Mouse (Mus musculus) forebrain, embryonic 10.5 days (tissue): ENCODE results near the gene Apon. TPM values are rescaled to one million over a fixed set of nuclear protein-coding genes. Genes with fewer than 3 reads are reported as not detected.
"Not testable (repeated sequence)": the region's sequence is repeated elsewhere in the genome, so short reads cannot be mapped to it uniquely, and the experiment has no call there.

Source experiments
- DNase-seq: peaks from one replicate; pipeline ENCODE4 v3.0.0-alpha.2; 2017; ENCODE audit warnings: low spot score; ENCODE audit errors: extremely low spot score
- H3K27ac ChIP-seq: fragments of 300-500 bp; sonication (generic); 2 replicates; pipeline ENCODE4 v1.5.1; 2016; ENCODE audit warnings: mild to moderate bottlenecking
- H3K27me3 ChIP-seq: fragments of 300-500 bp; sonication (generic); 2 replicates; pipeline ENCODE4 v1.6.1; 2016; ENCODE audit warnings: mild to moderate bottlenecking; ENCODE audit not compliant: poor library complexity, severe bottlenecking
- H3K36me3 ChIP-seq: fragments of 300-500 bp; sonication (generic); replicated peaks from 2 replicates; pipeline ENCODE4 v1.6.1; 2016; ENCODE audit warnings: mild to moderate bottlenecking, moderate library complexity
- H3K4me1 ChIP-seq: fragments of 300-500 bp; sonication (generic); 2 replicates; pipeline ENCODE4 v1.6.1; 2016
- H3K4me3 ChIP-seq: fragments of 300-500 bp; sonication (generic); 2 replicates; pipeline ENCODE4 v1.5.1; 2016; ENCODE audit warnings: mild to moderate bottlenecking, moderate library complexity
- H3K9me3 ChIP-seq: fragments of 300-500 bp; sonication (generic); 2 replicates; pipeline ENCODE4 v1.6.1; 2016; ENCODE audit warnings: mild to moderate bottlenecking, moderate library complexity
- WGBS: fragments of 180-500 bp; shearing (Covaris S2); methylation state at CpG from one replicate; pipeline ENCODE4 v1.1.7; 2016; 5-methylcytosine and 5-hydroxymethylcytosine counted together
- polyA plus RNA-seq: library from polyadenylated mRNA; unstranded; fragments of >200 nt; fragmentation: Nextera tagmentation; extraction: Ambion mirVana; gene quantifications from 2 replicates; pipeline ENCODE4 v1.2.1, GENCODE M21; 2016

Gene Apon
- polyA plus RNA-seq, 1 experiment from 2014 or later, result 1.1 TPM

DNA sequence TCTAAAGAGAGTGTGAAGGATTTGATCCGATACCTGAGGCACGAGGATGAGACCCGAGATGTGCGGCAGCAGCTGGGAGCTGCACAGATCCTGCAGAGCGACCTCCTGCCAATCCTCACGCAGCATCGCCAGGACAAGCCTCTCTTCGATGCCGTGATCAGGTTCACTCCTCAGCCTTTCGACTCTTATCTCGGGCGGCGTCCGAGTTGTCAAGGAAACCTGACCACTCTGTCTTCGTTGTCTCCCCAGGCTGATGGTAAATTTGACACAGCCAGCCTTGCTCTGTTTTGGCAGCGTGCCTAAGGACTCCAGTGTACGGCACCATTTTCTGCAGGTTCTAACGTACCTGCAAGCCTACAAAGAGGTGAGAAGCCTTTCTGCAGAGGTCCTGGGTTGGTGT is 13.8 kb upstream of the Apon start:
- peaks cover 22% of the 10 kb centered on the region for H3K4me1 ChIP-seq
- H3K36me3 ChIP-seq, result peaks cover 88% of the 10 kb centered on the region
- no peak for DNase-seq
- no peaks in the 10 kb centered on the region for H3K27me3 ChIP-seq
- WGBS, result 90% methylated on average over 18 of the region's 18 CpGs
- no peaks in the 10 kb centered on the region for H3K9me3 ChIP-seq
- no peak overlapping the region for H3K4me3 ChIP-seq
- no peak overlapping the region for H3K27ac ChIP-seq

DNA sequence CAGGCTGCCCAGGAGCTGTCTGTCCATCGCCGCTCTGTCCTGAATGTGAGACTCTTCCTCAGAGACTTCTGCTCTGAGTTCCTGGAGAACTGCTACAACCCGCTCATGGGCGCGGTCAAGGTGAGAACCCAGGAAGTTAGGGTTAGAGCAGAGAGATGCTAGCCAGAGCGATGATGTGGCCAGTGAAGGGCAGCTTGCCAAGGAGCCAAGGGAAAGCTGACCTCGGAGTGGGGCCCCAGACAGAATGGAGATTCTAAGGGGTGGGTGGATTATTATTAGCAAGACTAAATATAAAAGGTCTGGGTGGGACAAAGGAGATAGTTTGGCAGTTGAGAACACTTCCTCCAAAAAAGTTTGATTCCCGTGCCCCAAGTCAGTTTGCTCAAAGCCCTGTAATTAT is 10.6 kb upstream of the Apon start:
- H3K9me3 ChIP-seq, result no peaks in the 10 kb centered on the region
- no peak overlapping the region for H3K27ac ChIP-seq
- H3K4me3 ChIP-seq, result no peak overlapping the region
- WGBS, result 97% methylated on average over 8 of the region's 8 CpGs
- peaks cover 99% of the 10 kb centered on the region for H3K36me3 ChIP-seq
- no peaks in the 10 kb centered on the region for H3K27me3 ChIP-seq
- no peak for DNase-seq
- H3K4me1 ChIP-seq, result peaks cover 1% of the 10 kb centered on the region

DNA sequence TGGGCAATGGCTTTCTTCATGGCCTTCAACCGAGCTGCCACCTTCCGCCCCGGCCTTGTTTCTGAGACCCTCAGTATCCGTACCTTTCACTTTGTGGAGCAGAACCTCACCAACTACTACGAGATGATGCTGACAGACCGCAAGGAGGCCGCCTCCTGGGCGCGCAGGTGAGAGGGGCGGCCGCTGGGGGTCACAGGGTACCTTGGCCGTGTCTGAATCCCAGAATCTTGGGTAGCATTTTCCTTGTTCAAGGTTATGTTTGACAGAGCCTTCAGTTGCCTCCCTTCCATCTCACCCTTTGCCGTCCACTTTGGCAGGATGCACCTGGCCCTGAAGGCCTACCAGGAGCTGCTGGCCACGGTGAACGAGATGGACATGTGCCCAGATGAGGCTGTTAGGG is 9.8 kb upstream of the Apon start:
- no peaks in the 10 kb centered on the region for H3K9me3 ChIP-seq
- no peak overlapping the region for H3K4me3 ChIP-seq
- no peak overlapping the region for H3K27ac ChIP-seq
- DNase-seq, result no peak
- H3K36me3 ChIP-seq, result peaks cover 100% of the 10 kb centered on the region
- no peaks in the 10 kb centered on the region for H3K4me1 ChIP-seq
- 96% methylated on average over 15 of the region's 15 CpGs for WGBS
- no peaks in the 10 kb centered on the region for H3K27me3 ChIP-seq

DNA sequence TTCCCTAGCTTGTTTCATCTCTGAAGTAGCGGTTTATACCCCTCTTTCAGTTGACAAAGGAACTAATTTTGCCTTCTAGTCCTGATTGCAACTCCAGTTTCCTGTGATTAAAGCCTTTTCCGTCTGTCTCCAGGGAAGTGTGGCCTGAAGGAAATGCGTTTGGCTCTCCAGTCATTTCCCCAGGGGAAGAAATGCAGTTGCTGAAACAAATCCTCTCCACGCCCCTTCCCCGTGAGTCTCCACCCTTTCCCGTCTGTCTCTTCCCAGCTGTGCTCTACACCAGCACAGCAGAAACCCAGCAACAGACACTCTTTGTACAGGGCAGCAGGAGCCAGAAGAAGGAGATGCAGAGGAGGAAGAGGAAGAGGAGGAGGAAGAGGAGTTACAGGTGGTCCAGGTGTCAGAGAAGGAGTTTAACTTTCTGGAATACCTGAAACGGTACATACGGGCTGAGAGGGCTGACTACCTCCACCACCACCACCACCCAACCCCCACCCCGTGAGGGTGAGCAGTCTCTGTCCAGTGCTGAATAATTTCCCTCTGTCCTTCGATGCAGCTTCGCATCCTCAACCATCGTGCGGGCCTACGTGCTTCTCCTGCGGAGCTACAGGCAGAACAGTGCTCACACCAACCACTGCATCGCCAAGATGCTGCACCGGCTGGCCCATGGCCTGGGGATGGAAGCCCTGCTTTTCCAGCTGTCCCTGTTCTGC is 6.7 kb upstream of the Apon start:
- H3K4me1 ChIP-seq, result no peaks in the 10 kb centered on the region
- no peaks in the 10 kb centered on the region for H3K9me3 ChIP-seq
- H3K4me3 ChIP-seq, result no peak overlapping the region
- DNase-seq, result no peak
- no peaks in the 10 kb centered on the region for H3K27me3 ChIP-seq
- H3K36me3 ChIP-seq, result peaks cover 100% of the 10 kb centered on the region
- H3K27ac ChIP-seq, result no peak overlapping the region
- 89% methylated on average over 17 of the region's 17 CpGs for WGBS

DNA sequence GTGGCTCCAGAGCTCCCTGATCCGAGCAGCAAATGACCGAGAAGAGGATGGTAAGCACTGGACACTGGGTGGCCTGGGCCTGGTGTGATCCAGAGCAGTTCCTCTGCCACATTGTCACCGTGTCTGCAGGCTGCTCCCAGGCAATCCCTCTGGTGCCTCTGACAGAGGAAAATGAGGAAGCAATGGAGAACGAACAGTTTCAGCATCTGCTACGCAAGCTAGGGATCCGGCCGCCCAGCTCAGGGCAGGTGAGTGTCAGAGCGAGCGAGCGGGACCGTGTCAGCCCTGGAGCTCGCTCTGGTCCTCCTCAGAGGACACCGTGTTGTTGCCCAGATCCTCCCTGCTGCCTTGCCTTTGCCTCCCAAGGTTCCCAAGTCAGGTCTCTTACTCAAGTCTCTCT is 3.3 kb upstream of the Apon start:
- DNase-seq, result no peak
- no peaks in the 10 kb centered on the region for H3K9me3 ChIP-seq
- H3K27ac ChIP-seq, result no peak overlapping the region
- H3K36me3 ChIP-seq, result peaks cover 91% of the 10 kb centered on the region
- H3K4me3 ChIP-seq, result no peak overlapping the region
- no peaks in the 10 kb centered on the region for H3K4me1 ChIP-seq
- H3K27me3 ChIP-seq, result no peaks in the 10 kb centered on the region
- 96% methylated on average over 13 of the region's 13 CpGs for WGBS

DNA sequence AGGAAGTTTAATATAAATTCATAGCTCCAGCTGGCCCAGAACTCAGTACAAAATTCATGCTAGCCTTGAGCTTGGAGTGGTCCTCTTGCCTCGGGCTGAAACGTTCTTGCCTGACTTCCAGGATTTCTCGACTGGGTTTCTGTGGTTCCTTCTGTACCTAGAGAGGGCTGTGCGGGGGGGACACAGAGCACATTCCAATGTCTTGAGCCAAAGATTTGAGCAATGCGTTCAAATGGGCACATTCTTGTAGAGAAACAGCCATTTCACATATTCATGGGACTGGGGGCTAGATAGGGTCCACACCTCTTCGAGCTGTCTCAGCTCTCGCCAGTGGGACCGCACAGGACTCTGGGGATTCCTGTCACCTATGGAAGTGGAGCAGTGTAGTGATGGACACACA is 2.0 kb downstream of the Apon start:
- H3K4me1 ChIP-seq, result no peaks in the 10 kb centered on the region
- no peak overlapping the region for H3K4me3 ChIP-seq
- no peak overlapping the region for H3K27ac ChIP-seq
- no peaks in the 10 kb centered on the region for H3K27me3 ChIP-seq
- no peaks in the 10 kb centered on the region for H3K9me3 ChIP-seq
- H3K36me3 ChIP-seq, result peaks cover 37% of the 10 kb centered on the region
- 94% methylated on average over 8 of the region's 8 CpGs for WGBS
- DNase-seq, result no peak

DNA sequence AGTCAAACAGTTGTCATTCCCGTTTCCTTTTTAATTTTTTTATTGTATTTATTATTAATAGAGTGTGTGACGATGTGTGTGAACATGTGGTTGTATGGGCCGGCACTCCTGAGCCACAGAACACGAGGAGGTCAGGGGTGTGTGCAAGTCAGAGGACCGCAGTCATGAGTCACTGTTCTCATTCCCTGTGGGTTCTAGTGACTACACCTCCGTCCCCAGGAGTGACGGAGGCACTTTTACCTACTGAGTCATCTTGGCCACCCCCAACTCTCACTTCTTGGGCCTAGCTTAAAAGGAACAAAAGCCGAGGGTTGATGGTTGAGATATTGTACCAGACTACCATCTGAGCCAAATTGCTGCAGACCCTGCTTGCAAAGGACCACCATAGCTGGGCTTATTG is 2.4 kb downstream of the Apon start:
- no peaks in the 10 kb centered on the region for H3K9me3 ChIP-seq
- peaks cover 33% of the 10 kb centered on the region for H3K36me3 ChIP-seq
- no peak for DNase-seq
- 93% methylated on average over 8 of the region's 8 CpGs for WGBS
- H3K27ac ChIP-seq, result no peak overlapping the region
- no peaks in the 10 kb centered on the region for H3K27me3 ChIP-seq
- no peaks in the 10 kb centered on the region for H3K4me1 ChIP-seq
- H3K4me3 ChIP-seq, result no peak overlapping the region

DNA sequence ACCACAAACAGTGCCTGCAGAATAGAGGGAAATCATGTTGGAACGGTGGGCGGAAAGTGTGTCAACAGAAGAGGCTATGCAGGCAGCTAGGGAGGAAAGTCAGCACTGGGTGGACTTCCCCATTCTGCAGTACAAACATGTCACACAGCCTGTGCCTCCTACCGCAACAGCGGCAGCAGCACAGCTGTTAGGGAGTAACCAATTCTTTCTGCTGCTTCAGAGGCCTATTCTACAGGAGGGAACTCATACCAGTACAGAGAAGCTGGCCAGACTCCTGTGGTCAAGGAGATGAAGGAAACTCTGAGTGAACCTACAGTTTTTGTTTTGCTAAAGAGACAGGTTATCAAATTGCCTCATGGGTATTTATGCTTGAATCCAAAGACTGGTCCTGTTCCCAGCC is 5.1 kb downstream of the Apon start:
- Histone ChIP-seq H3K9me3 (no peaks in the 10 kb centered on the region), H3K4me3 (no peak overlapping the region), H3K36me3 (peaks cover 10% of the 10 kb centered on the region), H3K27me3 (no peaks in the 10 kb centered on the region), H3K4me1 (no peaks in the 10 kb centered on the region), H3K27ac (no peak overlapping the region)
- no peak for DNase-seq
- 90% methylated on average over 4 of the region's 4 CpGs for WGBS

DNA sequence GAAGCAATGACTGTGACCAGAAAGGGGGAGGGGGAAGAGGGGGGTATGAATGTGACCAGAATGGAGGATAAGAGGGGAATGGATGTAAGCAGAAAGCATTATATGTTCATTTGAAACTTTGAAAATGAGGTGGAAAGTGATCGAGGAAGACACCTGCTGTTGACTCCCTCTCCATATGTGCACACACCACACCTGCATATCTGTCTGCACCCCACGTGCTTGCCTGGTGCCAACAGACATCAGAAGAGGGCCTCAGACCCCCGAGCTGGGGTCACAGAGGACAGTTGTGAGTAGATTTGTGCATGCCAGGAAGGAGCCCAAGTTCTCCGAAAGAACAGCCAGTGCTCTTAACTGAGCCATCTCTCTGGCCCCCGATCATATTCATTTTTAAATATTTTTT is 6.0 kb downstream of the Apon start:
- H3K4me1 ChIP-seq, result no peaks in the 10 kb centered on the region
- H3K27me3 ChIP-seq, result no peaks in the 10 kb centered on the region
- H3K36me3 ChIP-seq, result no peaks in the 10 kb centered on the region
- WGBS, result 88% methylated on average over 5 of the region's 5 CpGs
- H3K4me3 ChIP-seq, result no peak overlapping the region
- no peak for DNase-seq
- no peaks in the 10 kb centered on the region for H3K9me3 ChIP-seq
- H3K27ac ChIP-seq, result no peak overlapping the region

DNA sequence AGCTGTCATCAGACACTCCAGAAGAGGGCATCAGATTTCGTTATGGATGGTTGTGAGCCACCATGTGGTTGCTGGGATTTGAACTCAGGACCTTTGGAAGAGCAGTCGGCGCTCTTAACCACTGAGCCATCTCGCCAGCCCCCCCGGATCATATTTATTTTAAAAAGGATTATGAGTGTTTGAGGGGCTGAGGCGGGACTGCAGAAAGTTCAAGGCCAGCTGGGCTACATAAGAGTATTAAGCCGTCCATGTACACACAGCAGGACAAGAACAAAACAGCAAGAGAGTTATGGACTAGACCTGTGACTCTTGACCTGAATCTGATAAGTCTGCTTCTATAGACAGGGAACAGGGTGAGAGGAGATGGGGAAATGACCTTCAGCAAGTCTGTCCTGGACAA is 6.5 kb downstream of the Apon start:
- 89% methylated on average over 7 of the region's 7 CpGs for WGBS
- not testable (repeated sequence) for H3K9me3 ChIP-seq, H3K4me1 ChIP-seq, H3K36me3 ChIP-seq, H3K27ac ChIP-seq, H3K4me3 ChIP-seq, H3K27me3 ChIP-seq, DNase-seq

DNA sequence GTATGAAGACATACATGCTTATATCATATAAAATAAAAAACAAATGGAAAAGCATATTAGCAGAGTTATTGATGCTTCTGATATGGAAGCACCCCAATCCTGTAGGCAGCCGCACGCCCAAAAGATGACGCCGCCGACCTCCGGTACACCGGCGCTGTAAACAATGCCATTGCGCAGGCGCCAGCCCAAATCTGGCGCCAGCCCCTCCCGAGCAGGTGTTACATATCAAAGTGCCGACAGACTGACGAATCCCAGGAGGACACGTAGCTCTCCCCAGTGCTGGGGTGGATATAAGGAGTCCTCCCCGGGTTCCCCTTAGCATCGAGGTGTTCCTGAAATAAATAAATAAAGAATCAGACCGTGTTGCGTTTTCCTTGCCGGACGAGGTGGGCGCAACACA is 8.4 kb downstream of the Apon start:
- 81% methylated on average over 22 of the region's 22 CpGs for WGBS
- no peak overlapping the region for H3K27ac ChIP-seq
- no peak overlapping the region for H3K4me3 ChIP-seq
- no peaks in the 10 kb centered on the region for H3K4me1 ChIP-seq
- no peak for DNase-seq
- no peaks in the 10 kb centered on the region for H3K36me3 ChIP-seq
- H3K27me3 ChIP-seq, result no peaks in the 10 kb centered on the region
- H3K9me3 ChIP-seq, result no peaks in the 10 kb centered on the region

DNA sequence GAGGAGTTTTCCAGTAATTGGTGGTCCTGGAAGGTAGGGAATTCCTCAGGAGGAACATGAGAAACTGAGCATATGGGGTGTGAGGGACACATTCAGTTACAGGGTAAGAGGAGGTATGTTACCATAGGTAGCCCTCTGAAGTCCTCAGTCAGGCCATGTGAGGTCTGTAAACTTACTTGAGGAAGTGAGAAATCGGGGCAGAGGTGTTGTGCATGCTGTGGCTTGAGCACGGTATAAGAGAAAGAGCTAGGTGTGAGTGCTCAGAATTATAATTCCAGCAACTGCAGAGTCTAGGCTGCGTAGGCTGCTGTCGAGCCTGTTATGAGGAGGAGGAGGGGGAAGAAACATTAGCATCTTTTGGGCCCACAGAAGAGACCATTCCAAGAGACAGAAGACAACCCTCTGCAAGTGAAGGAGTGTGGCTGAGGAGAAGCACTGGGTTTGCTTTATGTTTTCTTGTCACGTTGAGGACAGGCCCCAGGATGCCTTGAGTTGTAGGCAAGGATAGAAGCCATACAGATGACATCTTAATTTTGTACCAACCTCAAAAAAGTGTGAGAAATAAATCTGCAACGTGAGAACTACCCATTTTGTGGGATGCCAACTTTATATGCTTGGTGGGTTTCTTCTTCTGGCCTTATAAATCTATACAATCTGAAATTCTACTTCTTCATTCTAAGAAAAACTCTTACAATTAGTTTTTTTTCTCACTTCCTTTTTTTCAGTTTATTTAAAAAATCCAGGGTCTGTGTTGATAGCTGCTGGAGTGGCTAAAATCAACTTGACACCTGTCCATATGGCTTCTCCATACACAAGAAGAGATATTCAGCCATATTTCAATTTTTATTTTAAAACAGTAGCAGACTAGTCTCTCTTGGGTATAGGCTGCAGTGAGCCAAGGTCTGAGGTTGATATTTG is 9.8 kb downstream of the Apon start:
- Histone ChIP-seq H3K27ac (no peak overlapping the region), H3K9me3 (no peaks in the 10 kb centered on the region), H3K4me3 (no peak overlapping the region), H3K27me3 (peaks cover 3% of the 10 kb centered on the region; the same call in 1 of the 2 replicates), H3K36me3 (no peaks in the 10 kb centered on the region), H3K4me1 (no peaks in the 10 kb centered on the region)
- DNase-seq, result no peak
- 87% methylated on average over 6 of the region's 6 CpGs for WGBS

DNA sequence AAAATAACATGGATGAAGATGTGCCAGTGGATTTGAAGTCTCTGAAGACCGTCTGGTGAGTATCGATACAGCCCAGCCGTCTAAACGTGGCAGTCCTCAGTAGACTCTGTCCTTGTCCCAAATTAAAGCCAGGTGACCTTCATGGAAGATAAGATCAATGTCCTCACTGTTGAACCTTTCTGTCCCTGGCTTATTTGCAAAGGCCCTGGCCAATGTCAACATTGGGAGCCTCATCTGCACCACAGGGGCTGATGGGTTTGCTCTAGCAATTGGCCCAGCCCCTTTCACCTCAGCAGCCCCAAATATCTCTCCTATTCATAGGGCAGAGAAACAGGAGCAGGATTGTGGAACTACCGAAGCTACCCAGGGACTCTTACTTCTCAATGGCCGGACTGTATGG is 14.5 kb downstream of the Apon start, which contains the start of gene Apof:
Apof (plus strand) TSS at position 301 of the 400 bp plus-strand sequence.
- Histone ChIP-seq H3K4me1 (peaks cover 11% of the 10 kb centered on the region), H3K27me3 (peaks cover 14% of the 10 kb centered on the region), H3K4me3 (peak within 1 kb of the TSS; percentile 82; the same call in 1 of the 2 replicates), H3K9me3 (no peaks in the 10 kb centered on the region; the same call in 1 of the 2 replicates), H3K36me3 (no peaks in the 10 kb centered on the region), H3K27ac (no peak within 1 kb of the TSS)
- no peak for DNase-seq
- WGBS, result 76% methylated on average over 6 of the region's 6 CpGs
